Mouse (Mus musculus) limb, embryonic 14.5 days (tissue): ENCODE data around the gene Cdan1. TPM values are rescaled to one million over a fixed set of nuclear protein-coding genes. Genes with fewer than 3 reads are reported as not detected.

Experiments used
- ATAC-seq: fragments of 200-750 bp; cut with Nextera tagmentation; 2 replicates; pipeline ENCODE4 v1.8.0; 2017; ENCODE audit warnings: low read depth, moderate number of reproducible peaks, moderate TSS enrichment; ENCODE audit not compliant: low FRiP score
- DNase-seq: peaks from one replicate; pipeline ENCODE4 v3.0.0-alpha.2; 2015; ENCODE audit warnings: low spot score
- H3K27ac ChIP-seq: fragments of 300-500 bp; sonication (generic); replicated peaks from 2 replicates; pipeline ENCODE4 v1.5.1; 2014; ENCODE audit warnings: low read depth, mild to moderate bottlenecking, low read length, moderate library complexity, mixed read lengths
- H3K27me3 ChIP-seq: fragments of 300-500 bp; sonication (generic); 2 replicates; pipeline ENCODE4 v1.6.1; 2014; ENCODE audit warnings: low read length, mixed read lengths; ENCODE audit not compliant: control insufficient read depth, insufficient read depth
- H3K36me3 ChIP-seq: fragments of 300-500 bp; sonication (generic); 2 replicates; pipeline ENCODE4 v1.6.1; 2014; ENCODE audit warnings: mild to moderate bottlenecking, low read length, moderate library complexity, mixed read lengths; ENCODE audit not compliant: control insufficient read depth, insufficient read depth
- H3K4me1 ChIP-seq: fragments of 300-500 bp; sonication (generic); 2 replicates; pipeline ENCODE4 v1.6.1; 2014; ENCODE audit warnings: antibody characterized with exemption, low read length, mixed read lengths; ENCODE audit not compliant: control insufficient read depth, insufficient read depth
- H3K4me2 ChIP-seq: fragments of 300-500 bp; sonication (generic); replicated peaks from 2 replicates; pipeline ENCODE4 v1.6.1; 2014; ENCODE audit warnings: low read depth, mild to moderate bottlenecking, low read length, moderate library complexity; ENCODE audit not compliant: severe bottlenecking
- H3K4me3 ChIP-seq: fragments of 300-500 bp; sonication (generic); replicated peaks from 2 replicates; pipeline ENCODE4 v1.5.1; 2014; ENCODE audit warnings: low read length
- H3K9ac ChIP-seq: fragments of 300-500 bp; sonication (generic); 2 replicates; pipeline ENCODE4 v1.6.1; 2014; ENCODE audit warnings: mild to moderate bottlenecking, low read depth, low read length, moderate library complexity; ENCODE audit not compliant: severe bottlenecking
- H3K9me3 ChIP-seq: fragments of 300-500 bp; sonication (generic); 2 replicates; pipeline ENCODE4 v1.6.1; 2016; ENCODE audit warnings: low read length; ENCODE audit not compliant: control insufficient read depth
- POLR2A ChIP-seq: fragments of 200-500 bp; IDR thresholded peaks from 2 replicates; pipeline ENCODE4 v1.8.0; 2012; ENCODE audit warnings: inconsistent platforms, mild to moderate bottlenecking, moderate library complexity, borderline replicate concordance; ENCODE audit not compliant: insufficient read depth, insufficient read length; ENCODE audit errors: extremely low read depth
- WGBS: fragments of 180-500 bp; shearing (Covaris S2); extraction: QIAGEN DNeasy Blood & Tissue Kit; methylation state at CpG from one replicate; pipeline ENCODE4 v1.1.7; 2014; 5-methylcytosine and 5-hydroxymethylcytosine counted together
- polyA plus RNA-seq, 2 experiments: library from polyadenylated mRNA; depleted of rRNA in 1 of 2; stranded (reverse) in 1 of 2; unstranded in 1 of 2; fragments of >200 nt; fragmentation: Nextera tagmentation in 1 of 2; extraction: Ambion mirVana in 1 of 2; gene quantifications; 2 replicates each; pipeline versions ENCODE4 v1.2.1 to v1.2.3; 2012 to 2014

Cdan1 gene
- polyA plus RNA-seq, 2 experiments = 11.3 to 37.8 TPM

- Histone ChIP-seq H3K4me1 (no peaks in the 10 kb centered on the region), H3K9ac (no peak overlapping the region)
- no peak for TF ChIP-seq POLR2A
Measured at GRCm38 (mm10) chr2:120867336-120867735, 17.4 kb upstream of the Cdan1 start.

GRCm38 (mm10) chr2:120866561-120866960, 16.6 kb upstream of the Cdan1 start:
- Histone ChIP-seq H3K4me2 (no peak overlapping the region), H3K4me1 (no peaks in the 10 kb centered on the region), H3K36me3 (peaks cover 71% of the 10 kb centered on the region), H3K27ac (no peak overlapping the region), H3K9me3 (no peaks in the 10 kb centered on the region), H3K4me3 (no peak overlapping the region), H3K27me3 (no peaks in the 10 kb centered on the region), H3K9ac (no peak overlapping the region)
- ATAC-seq (no peak), DNase-seq (peak; percentile 32)
- no peak for TF ChIP-seq POLR2A
- 35% methylated on average over 1 of the region's 1 CpGs for WGBS

More at GRCm38 (mm10) chr2:120867336-120867735, 17.4 kb upstream of the Cdan1 start:
- H3K9me3 ChIP-seq = no peaks in the 10 kb centered on the region
- no peaks in the 10 kb centered on the region for H3K27me3 ChIP-seq
- no peak overlapping the region for H3K4me2 ChIP-seq
- DNase-seq (no peak), ATAC-seq (no peak)
- H3K4me3 ChIP-seq = no peak overlapping the region
- peaks cover 71% of the 10 kb centered on the region for H3K36me3 ChIP-seq
- no peak overlapping the region for H3K27ac ChIP-seq
- 88% methylated on average over 5 of the region's 5 CpGs for WGBS

DNA sequence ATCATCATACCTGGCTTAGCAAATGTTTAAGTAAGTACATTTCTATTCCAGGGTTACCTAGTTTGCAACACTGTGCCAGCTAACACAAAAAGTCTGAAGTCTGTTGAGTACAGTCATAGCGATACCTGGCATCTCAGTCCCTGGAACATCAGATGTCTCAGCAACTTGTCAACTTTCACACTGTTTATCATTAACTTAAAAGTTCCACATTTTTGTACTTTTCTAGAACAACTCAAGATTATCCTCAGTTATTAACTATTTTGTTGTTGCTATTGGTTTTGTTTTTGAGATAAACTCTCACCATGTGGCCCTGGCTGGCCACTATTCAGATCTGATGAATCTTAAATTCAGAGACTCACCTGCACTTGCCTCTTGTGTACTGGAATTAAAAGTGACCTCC, 13.5 kb upstream of the Cdan1 start:
- peaks cover 73% of the 10 kb centered on the region for H3K36me3 ChIP-seq
- TF ChIP-seq POLR2A = no peak

GRCm38 (mm10) chr2:120860699-120861098, 10.8 kb upstream of the Cdan1 start:
- TF ChIP-seq POLR2A = no peak
- Histone ChIP-seq H3K4me2 (no peak overlapping the region), H3K27ac (no peak overlapping the region), H3K9ac (no peak overlapping the region), H3K4me3 (no peak overlapping the region), H3K27me3 (no peaks in the 10 kb centered on the region), H3K36me3 (peaks cover 56% of the 10 kb centered on the region), H3K9me3 (no peaks in the 10 kb centered on the region), H3K4me1 (no peaks in the 10 kb centered on the region)
- ATAC-seq = no peak
- 87% methylated on average over 1 of the region's 1 CpGs for WGBS
- DNase-seq = no peak

More for the DNA sequence above, 13.5 kb upstream of the Cdan1 start:
- no peak overlapping the region for H3K4me2 ChIP-seq
- H3K4me3 ChIP-seq = no peak overlapping the region
- H3K27ac ChIP-seq = no peak overlapping the region
- 100% methylated on average over 1 of the region's 1 CpGs for WGBS
- no peaks in the 10 kb centered on the region for H3K4me1 ChIP-seq
- H3K9me3 ChIP-seq = no peaks in the 10 kb centered on the region
- no peak overlapping the region for H3K9ac ChIP-seq
- H3K27me3 ChIP-seq = no peaks in the 10 kb centered on the region
- ATAC-seq (no peak), DNase-seq (no peak)

DNA sequence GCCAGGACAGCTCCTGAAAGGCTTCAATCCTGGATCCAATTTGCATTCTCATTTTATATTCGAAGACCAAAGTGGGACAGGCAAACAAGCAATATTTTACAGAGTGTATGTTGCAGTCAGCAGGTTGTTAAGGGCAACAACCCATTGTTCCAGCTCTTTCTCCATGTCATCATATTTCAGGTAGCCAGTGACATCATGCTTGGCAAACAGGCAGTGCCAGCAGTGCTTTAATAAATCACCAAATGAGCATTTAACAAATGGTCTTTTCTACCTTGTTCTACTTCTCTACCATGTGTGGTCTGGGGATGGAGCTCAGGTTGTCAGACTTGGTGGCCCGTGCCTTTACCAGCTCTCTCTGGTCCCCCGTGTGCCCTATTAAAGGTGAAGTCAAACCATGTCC, 8.2 kb upstream of the Cdan1 start:
- WGBS = 77% methylated on average over 3 of the region's 3 CpGs
- Histone ChIP-seq H3K4me1 (no peaks in the 10 kb centered on the region), H3K36me3 (peaks cover 33% of the 10 kb centered on the region), H3K27ac (no peak overlapping the region), H3K9me3 (no peaks in the 10 kb centered on the region), H3K4me2 (no peak overlapping the region), H3K9ac (no peak overlapping the region), H3K4me3 (no peak overlapping the region), H3K27me3 (no peaks in the 10 kb centered on the region)
- ATAC-seq (no peak), DNase-seq (no peak)
- no peak for TF ChIP-seq POLR2A

DNA sequence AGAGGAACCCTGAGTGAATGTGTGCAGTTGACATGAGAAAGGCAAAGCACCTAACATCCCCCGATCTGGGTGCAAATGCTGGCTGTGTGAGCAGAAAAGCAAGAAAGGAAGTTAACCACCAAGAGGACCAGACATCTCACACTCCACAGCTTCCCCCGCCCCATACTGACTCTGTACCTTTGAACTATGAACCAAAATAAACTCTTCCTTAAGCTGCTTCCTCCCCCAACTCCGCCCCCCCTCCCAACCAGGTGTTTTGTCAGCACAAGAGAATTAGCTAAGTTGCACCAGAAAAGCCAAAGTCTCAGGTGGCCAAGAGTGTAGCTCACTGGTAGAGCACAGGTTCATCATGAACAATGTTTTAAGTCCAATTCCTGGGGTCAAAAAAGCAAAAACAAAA, 3.2 kb upstream of the Cdan1 start:
- no peaks in the 10 kb centered on the region for H3K9me3 ChIP-seq

More for the DNA sequence above, 3.2 kb upstream of the Cdan1 start:
- 0 out of 2 replicates have a peak, but pooled peaks cover 4% of the 10 kb centered on the region for H3K4me1 ChIP-seq
- H3K27me3 ChIP-seq = no peaks in the 10 kb centered on the region
- H3K9ac ChIP-seq = no peak overlapping the region
- no peak for TF ChIP-seq POLR2A
- no peak overlapping the region for H3K4me2 ChIP-seq
- no peaks in the 10 kb centered on the region for H3K36me3 ChIP-seq
- WGBS = 74% methylated on average over 3 of the region's 3 CpGs
- H3K4me3 ChIP-seq = no peak overlapping the region
- ATAC-seq (no peak), DNase-seq (no peak)
- no peak overlapping the region for H3K27ac ChIP-seq
